Mouse (Mus musculus): ENCODE measurements around the gene Fam222b. TPM values are rescaled to one million over a fixed set of nuclear protein-coding genes. Genes with fewer than 3 reads are reported as not detected.
A peak's percentile ranks its signal among the peaks of the same experiment; 100 is the strongest.

The Fam222b gene
- polyA plus RNA-seq, 1 experiment from 2014 or later: 5.1 TPM

GRCm38 (mm10) chr11:78176402-78176862, 82.0 kb downstream of the Fam222b start, which contains the start of the genes Nek8 and Tlcd1:
TSS of gene Nek8 (minus strand) at chr11:78176675.
TSS of gene Tlcd1 (plus strand) at chr11:78176711.
- Histone ChIP-seq H3K9me3 (ENCODE audit: control insufficient read depth, low read length) (no peaks in the 10 kb centered on the region), H3K27ac (replicated peaks) (peak within 1 kb of the TSS; percentile 97), H3K27me3 (ENCODE audit: control insufficient read depth, insufficient read depth, low read length) (no peaks in the 10 kb centered on the region), H3K4me3 (ENCODE audit: low read depth, low read length) (peak within 1 kb of the TSS; percentile 58), H3K4me1 (replicated peaks; ENCODE audit: control insufficient read depth, insufficient read depth) (no peaks in the 10 kb centered on the region), H3K4me2 (replicated peaks; ENCODE audit: low read depth) (peak within 1 kb of the TSS; percentile 95), H3K9ac (ENCODE audit: low read length) (peak within 1 kb of the TSS; percentile 67), H3K36me3 (ENCODE audit: control insufficient read depth, insufficient read depth, low read length) (no peaks in the 10 kb centered on the region)
- DNase-seq (ENCODE audit: low spot score) (peak; percentile 93), ATAC-seq (ENCODE audit: low FRiP score, low TSS enrichment) (peak; percentile 58)
- TF ChIP-seq EP300 (optimal IDR thresholded peaks at IDR 0.05): no peak
- no peak for TF ChIP-seq CTCF (IDR thresholded peaks at IDR 0.05; ENCODE audit: low read depth)
- under 1% methylated on average over 32 of the region's 32 CpGs for WGBS

- H3K36me3 ChIP-seq (ENCODE audit: control insufficient read depth, insufficient read depth, low read length): peaks cover 2% of the 10 kb centered on the region; the same call in 1 of the 2 replicates
- under 1% methylated on average over 23 of the region's 23 CpGs for WGBS
- H3K4me3 ChIP-seq (ENCODE audit: low read depth, low read length): peak overlapping the region; percentile 58
- peak; percentile 24; the same call in 1 of the 2 replicates for ATAC-seq (ENCODE audit: low FRiP score, low TSS enrichment)
- H3K9me3 ChIP-seq (ENCODE audit: control insufficient read depth, low read length): no peaks in the 10 kb centered on the region
- no peaks in the 10 kb centered on the region for H3K4me1 ChIP-seq (replicated peaks; ENCODE audit: control insufficient read depth, insufficient read depth)
- H3K27me3 ChIP-seq (ENCODE audit: control insufficient read depth, insufficient read depth, low read length): no peaks in the 10 kb centered on the region
- DNase-seq (ENCODE audit: low spot score): peak; percentile 63
- TF ChIP-seq CTCF (IDR thresholded peaks at IDR 0.05; ENCODE audit: low read depth) (no peak), EP300 (optimal IDR thresholded peaks at IDR 0.05) (no peak)
- H3K4me2 ChIP-seq (replicated peaks; ENCODE audit: low read depth): peak overlapping the region; percentile 95
- H3K27ac ChIP-seq (replicated peaks): peak overlapping the region; percentile 97
- H3K9ac ChIP-seq (ENCODE audit: low read length): peak overlapping the region; percentile 67
Measured at GRCm38 (mm10) chr11:78176905-78177331, 82.5 kb downstream of the Fam222b start.

- H3K4me1 ChIP-seq (replicated peaks; ENCODE audit: control insufficient read depth, insufficient read depth): no peaks in the 10 kb centered on the region
- H3K36me3 ChIP-seq (ENCODE audit: control insufficient read depth, insufficient read depth, low read length): peaks cover 3% of the 10 kb centered on the region; the same call in 1 of the 2 replicates
- peak overlapping the region; percentile 58 for H3K4me3 ChIP-seq (ENCODE audit: low read depth, low read length)
- H3K9me3 ChIP-seq (ENCODE audit: control insufficient read depth, low read length): no peaks in the 10 kb centered on the region
- ATAC-seq (ENCODE audit: low FRiP score, low TSS enrichment) (peak; percentile 59), DNase-seq (ENCODE audit: low spot score) (peak; percentile 73)
- H3K27ac ChIP-seq (replicated peaks): peak overlapping the region; percentile 97
- 0% methylated on average over 10 of the region's 10 CpGs for WGBS
- H3K27me3 ChIP-seq (ENCODE audit: control insufficient read depth, insufficient read depth, low read length): no peaks in the 10 kb centered on the region
- TF ChIP-seq CTCF (IDR thresholded peaks at IDR 0.05; ENCODE audit: low read depth): no peak
- TF ChIP-seq EP300 (optimal IDR thresholded peaks at IDR 0.05): peak; percentile 72
- peak overlapping the region; percentile 95 for H3K4me2 ChIP-seq (replicated peaks; ENCODE audit: low read depth)
- peak overlapping the region; percentile 67 for H3K9ac ChIP-seq (ENCODE audit: low read length)
Measured at GRCm38 (mm10) chr11:78177437-78177836, 83.0 kb downstream of the Fam222b start.

- Histone ChIP-seq H3K4me2 (replicated peaks; ENCODE audit: low read depth) (peak overlapping the region; percentile 95), H3K27me3 (ENCODE audit: control insufficient read depth, insufficient read depth, low read length) (no peaks in the 10 kb centered on the region), H3K27ac (replicated peaks) (peak overlapping the region; percentile 97), H3K9ac (ENCODE audit: low read length) (peak overlapping the region; percentile 67), H3K4me1 (replicated peaks; ENCODE audit: control insufficient read depth, insufficient read depth) (no peaks in the 10 kb centered on the region), H3K4me3 (ENCODE audit: low read depth, low read length) (peak overlapping the region; percentile 58), H3K36me3 (ENCODE audit: control insufficient read depth, insufficient read depth, low read length) (peaks cover 3% of the 10 kb centered on the region; the same call in 1 of the 2 replicates), H3K9me3 (ENCODE audit: control insufficient read depth, low read length) (no peaks in the 10 kb centered on the region)
- under 1% methylated on average over 75 of the region's 84 CpGs for WGBS
- DNase-seq (ENCODE audit: low spot score) (peak; percentile 95), ATAC-seq (ENCODE audit: low FRiP score, low TSS enrichment) (peak; percentile 86)
- TF ChIP-seq EP300 (optimal IDR thresholded peaks at IDR 0.05) (no peak), CTCF (IDR thresholded peaks at IDR 0.05; ENCODE audit: low read depth) (peak; percentile 99)
Measured at GRCm38 (mm10) chr11:78177903-78178858, 83.7 kb downstream of the Fam222b start.

- no peak for TF ChIP-seq EP300 (optimal IDR thresholded peaks at IDR 0.05)
- 0 out of 2 replicates have a peak, but pooled peaks have one; percentile 10 for TF ChIP-seq CTCF (IDR thresholded peaks at IDR 0.05; ENCODE audit: low read depth)
- ATAC-seq (ENCODE audit: low FRiP score, low TSS enrichment) (no peak), DNase-seq (ENCODE audit: low spot score) (peak; percentile 76)
- Histone ChIP-seq H3K4me1 (replicated peaks; ENCODE audit: control insufficient read depth, insufficient read depth) (no peaks in the 10 kb centered on the region), H3K27me3 (ENCODE audit: control insufficient read depth, insufficient read depth, low read length) (no peaks in the 10 kb centered on the region), H3K9ac (ENCODE audit: low read length) (peak overlapping the region; percentile 61), H3K9me3 (ENCODE audit: control insufficient read depth, low read length) (no peaks in the 10 kb centered on the region), H3K27ac (replicated peaks) (peak overlapping the region; percentile 97), H3K4me2 (replicated peaks; ENCODE audit: low read depth) (peak overlapping the region; percentile 95), H3K36me3 (ENCODE audit: control insufficient read depth, insufficient read depth, low read length) (peaks cover 3% of the 10 kb centered on the region; the same call in 1 of the 2 replicates), H3K4me3 (ENCODE audit: low read depth, low read length) (peak overlapping the region; percentile 58)
- 2% methylated on average over 29 of the region's 29 CpGs for WGBS
Measured at GRCm38 (mm10) chr11:78178859-78179437, 84.5 kb downstream of the Fam222b start.

All from stomach, postnatal 0 days (tissue).